Mouse (Mus musculus) CH12F3 (cell line): ENCODE results near the gene Tpk1.

Source experiments
- in situ Hi-C: fragments of 300-500 bp; cut with MboI; formaldehyde crosslinking; loops from 2 replicates; pipeline ENCODE4 v1.14.3; 2020; ENCODE audit warnings: low sequenced_read_pairs

Tpk1 gene

DNA sequence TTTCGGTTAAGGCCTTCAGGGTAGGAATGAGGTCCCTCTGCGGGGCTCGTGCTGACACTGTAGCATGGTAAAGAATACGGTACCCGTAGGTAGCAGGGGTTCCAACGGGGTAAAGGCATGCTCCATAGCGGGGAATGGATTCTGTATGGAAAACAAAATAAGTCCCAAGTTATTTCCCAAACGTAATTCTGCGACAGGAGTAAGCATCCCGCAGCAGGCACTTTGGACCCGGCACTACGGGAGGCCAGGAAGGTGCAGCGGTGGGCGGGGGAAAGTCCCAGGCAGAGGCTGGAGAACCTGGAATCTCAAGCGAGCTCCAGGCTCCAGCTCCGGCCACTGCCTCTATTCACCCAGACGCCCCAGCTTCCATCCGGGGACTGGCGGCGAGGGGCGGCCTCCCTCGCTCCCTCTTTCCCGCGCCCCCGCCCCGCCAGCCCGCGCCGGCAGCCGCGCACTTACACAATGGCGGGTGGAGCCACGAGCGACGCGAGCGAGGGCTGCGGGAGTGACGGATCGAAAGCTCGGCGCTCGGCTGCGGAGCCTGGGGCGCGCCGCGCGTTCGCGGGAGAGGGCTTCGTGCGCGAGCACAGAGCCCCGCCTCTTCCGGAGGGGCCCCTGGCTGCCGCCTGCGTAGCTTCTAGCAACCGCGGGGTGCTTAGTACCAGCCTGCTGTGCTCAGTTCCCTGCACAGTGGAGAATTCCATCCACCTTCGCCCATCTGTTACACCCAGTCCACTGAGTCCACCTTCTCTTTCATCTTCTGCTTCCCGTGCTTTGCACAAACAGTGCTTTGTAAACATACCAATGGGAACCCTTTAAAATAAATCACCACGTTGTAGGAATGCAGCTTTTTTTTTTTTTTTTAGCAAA is at the start of gene Tpk1:
Gene Tpk1 (minus strand): TSS at position 602 of the 870 bp plus-strand sequence.
- in situ Hi-C loops: no loop called here

DNA sequence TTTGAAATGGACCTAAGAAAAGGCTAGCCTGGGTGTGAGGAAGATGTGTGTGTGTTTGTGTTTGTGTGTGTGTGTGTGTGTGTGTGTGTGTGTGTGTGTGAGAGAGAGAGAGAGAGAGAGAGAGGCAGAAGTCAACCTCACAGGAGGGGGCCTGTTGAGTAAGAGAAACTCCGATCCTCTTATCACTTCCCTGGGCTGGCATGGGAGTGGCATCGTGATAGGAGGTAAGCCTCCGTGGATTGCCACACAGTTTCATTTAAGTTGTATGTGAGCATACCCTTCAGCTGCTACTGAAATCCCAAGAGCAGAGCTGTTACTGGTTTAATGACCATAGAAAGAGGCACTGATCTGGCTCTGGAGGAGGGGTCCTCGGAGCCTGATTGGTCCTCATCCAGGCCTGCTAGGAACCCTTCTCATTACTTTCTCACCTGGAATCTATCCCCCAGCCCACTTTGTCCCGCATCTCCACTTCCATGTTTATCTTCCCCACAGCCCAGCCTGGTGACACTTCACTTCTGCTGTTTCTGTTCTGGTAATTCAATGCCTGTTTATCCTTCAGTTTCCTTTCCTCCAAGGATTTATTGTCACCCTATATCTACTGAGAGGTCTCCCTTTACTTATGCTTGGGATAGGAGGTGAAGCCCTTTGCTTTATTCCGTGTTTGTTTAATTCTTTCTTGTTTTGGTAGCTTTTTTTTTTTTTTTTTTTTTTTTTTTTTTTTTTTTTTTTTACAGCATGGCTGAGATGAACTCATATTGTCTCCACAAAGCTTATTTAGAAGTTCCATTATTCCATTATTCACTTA is 36.9 kb upstream of the Tpk1 start:
- in situ Hi-C loops: no loop called here

DNA sequence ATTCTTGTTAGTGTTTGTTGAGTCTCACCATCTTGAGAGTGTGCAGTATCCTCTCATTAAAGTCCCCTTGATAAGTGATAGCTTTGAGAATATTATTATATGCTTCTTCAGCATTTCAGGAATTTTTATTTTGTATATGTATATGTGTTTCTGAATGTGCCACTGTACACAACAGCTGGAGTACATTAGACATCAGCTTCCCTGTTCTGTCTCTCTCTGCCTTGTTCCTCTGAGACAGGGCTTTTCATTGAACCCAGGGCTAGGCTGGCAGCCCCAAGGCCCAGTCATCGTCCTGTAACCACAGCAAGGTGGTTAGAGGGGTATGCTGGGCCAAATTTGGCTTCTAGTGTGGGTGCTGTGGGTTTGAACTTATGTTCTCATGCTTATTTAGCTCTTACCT is 25.8 kb upstream of the Tpk1 start:
- in situ Hi-C loops: no loop called here

DNA sequence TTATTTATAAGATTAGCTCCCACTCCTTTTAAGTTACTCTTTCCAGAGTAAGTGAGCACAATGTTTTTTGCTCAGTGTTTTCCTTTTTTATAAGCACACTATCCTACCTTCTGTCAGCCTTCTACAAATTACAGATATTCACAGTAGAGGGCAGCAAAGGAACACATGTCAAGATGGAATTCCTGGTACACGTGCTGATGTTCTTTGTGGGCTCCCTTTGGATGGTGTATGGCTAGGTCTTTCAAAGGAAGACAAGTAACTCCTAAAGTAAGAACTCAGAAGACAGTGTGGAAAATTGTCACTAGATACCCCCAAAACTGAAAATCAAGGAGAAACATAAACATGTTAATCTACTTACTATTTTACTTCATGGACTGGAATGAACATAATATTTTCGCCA is 19.9 kb upstream of the Tpk1 start:
- in situ Hi-C loops: no loop called here

DNA sequence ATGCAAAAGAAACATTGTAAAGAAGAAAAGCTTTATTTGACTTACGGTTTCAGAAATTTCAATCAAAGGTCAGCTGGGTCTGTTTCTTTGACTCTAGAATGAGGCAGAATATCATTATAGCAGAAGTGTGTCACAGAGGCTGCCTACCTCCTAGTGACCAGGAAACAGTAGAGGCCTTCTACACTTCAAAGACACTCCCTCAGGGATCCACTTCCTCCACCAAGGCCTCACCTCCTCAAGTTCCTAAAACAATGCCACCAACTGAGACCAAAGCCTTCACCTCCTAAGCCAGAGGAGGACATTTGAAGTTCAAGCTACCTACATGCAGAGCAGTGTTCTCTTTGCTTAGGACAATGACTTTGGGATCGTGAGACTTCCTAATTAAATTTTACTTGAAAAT is 16.5 kb upstream of the Tpk1 start:
- in situ Hi-C loops: no loop called here

DNA sequence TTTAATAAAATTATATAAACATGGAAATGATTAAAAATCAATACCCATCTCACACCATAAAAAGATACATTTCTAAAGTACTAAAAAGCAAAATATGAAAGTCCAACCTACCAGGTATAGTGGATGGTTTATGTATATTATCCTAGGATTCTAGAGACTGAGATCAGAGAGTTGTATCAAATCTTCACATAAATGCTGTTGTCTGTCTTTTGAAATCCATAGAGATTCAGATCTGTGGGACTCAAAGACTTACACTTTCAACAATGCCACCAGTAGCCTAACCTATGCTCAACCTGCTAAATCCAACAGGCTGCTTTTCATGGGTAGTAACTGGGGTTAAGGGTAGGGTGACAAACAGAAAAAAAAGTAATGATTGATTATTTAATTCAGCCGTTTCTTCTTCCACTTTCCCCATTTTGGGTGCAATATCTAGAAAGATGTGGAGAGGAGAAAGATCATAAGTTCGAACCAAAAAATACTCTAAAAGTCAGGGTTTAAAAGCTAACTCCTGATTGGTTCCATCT is 12.7 kb upstream of the Tpk1 start:
- in situ Hi-C loops: no loop called here

DNA sequence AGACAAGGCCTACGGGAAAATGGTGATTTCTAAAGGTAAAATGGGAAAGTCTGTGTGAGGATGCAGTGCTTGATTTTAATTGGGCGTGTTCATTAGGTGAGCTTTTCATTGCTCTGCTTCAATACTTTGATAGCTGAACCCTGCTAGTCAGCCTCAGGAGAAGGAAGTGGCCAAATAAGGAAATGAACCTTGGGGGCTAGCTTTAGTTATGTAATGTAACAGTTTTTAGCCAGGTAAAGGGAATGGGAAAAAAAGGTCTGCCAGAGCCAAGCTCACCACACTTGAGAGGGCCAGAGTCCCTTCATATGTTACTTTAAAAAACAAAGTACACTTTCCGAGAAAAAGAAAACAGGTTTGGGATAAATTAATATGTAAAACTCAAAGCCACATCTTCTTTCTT is 11.5 kb upstream of the Tpk1 start:
- in situ Hi-C loops: no loop called here

DNA sequence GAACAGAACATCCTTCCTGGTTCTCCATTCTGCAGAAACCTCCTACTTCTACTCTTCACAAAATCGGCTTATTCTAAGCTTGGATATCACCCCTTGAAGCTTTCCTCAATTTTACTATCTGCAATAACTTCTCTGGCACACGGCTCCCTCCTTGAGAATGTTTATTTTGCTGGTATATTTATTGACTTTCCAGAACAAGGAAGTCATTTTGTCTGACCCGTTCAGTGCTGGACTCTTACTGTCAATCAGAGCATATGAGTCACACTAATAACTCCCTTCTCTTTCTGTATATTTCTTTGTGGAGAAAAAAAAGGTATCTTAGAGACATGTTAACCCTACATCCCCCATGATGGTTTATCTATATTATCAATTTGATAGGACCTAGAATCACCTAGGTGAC is 10.1 kb upstream of the Tpk1 start:
- in situ Hi-C loops: no loop called here

DNA sequence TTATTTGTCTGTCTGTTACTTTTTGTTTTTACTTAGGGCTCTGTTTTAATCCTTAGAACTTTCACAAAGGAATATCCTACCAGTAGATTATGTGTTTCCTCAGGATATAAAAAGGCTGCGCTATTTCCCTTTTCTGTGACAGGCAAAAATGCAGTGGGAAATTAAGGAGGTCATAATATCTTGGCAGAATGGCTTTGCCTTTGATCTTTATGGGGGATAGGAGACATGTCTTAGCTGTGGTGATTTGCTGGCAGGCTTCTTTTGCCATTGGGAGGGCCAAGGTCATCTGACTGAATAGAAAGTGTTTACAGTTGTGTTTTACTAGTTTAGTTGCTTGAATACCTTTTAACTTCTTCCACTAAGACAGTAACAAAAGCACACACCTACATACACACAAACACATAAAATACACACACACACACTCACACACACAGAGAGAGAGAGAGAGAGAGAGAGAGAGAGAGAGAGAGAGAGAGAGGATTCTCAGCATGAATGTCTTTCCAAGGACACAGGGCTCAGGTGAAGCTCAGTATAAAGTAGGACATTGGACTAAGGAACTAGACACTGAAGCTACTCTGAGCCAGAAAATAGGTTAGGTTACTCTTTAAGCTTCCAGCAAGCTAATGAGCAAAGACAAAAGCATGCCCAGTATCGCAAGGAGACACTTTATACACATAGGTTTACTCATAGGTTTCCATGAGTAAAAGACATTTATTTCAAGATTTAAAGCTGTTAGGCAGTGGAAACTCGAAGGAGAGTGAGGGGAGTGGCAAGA is 9.1 kb upstream of the Tpk1 start:
- in situ Hi-C loops: no loop called here

DNA sequence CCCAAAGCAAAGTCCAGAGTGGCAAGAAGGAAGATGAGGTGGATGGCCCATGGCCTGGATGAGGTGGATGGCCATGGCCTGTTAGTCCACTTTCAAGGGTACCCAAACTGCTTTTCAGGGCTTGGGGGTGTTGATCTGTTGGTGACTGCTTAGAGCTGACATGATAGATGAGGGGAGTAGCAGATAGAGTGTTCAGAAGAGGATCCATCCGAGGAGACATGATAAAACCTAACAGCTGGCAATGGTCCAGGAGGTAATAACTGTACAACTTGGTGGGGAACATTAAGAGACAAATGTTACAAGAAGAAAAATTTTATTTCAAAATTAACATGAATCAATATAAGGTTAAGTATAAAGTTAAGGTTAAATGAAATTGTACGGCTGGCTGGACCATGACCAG is 4.9 kb upstream of the Tpk1 start:
- in situ Hi-C loops: no loop called here

DNA sequence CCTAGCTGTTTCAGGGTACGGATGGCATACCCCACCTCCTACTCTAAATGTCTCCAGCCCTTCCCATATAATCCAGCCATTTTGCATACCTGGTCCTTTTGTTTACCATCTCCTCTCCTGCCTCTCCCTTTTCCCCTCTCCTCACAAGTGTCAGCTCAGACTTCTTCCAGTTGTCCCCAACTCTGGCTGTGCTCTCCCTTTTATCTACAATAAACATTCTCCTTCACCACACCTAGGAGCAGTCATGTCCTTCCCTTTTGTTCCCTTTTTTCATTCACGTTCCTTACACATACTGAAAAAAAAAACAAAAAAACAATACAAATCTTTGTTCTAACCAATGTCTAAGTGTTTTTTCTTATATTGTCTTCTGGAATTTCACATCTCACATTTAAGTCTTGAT is 1.6 kb upstream of the Tpk1 start:
- in situ Hi-C loops: no loop called here

DNA sequence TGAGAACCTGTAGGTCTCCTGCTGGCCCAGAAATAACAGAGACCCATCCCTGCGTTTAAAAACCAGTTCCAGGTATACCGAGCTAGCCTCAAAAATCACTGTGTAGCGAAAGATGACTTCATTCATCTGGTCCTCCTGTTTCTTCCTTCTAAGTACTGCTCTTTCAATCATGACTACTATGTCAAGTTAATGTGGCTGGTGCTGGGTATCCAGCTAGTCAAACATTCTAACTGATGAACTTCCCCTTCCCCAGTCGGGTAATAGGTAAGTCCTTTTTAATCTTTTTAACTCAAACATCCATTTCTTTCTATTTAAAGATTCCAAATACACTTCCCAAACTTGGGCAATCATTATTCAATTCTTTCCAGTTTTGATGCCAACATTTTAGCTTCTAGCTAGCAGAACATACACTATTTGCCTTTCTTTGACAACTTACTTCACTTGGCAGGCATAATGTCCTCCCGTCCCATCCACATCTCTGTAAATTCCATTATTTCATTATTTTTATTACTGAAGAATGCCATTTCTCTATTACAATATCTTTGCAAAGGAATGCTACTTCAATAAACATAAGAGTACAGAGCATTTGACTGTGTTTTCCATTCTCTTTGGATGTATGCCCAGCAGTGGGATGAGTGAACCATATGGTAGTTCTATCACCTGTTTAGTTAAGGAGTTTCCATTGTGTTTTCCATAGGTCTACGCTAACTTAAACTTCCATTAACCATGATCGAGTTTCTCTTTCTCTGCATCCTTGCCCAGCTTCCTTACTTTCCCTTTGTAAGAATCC is 728 bp upstream of the Tpk1 start:
- in situ Hi-C loops: no loop called here

DNA sequence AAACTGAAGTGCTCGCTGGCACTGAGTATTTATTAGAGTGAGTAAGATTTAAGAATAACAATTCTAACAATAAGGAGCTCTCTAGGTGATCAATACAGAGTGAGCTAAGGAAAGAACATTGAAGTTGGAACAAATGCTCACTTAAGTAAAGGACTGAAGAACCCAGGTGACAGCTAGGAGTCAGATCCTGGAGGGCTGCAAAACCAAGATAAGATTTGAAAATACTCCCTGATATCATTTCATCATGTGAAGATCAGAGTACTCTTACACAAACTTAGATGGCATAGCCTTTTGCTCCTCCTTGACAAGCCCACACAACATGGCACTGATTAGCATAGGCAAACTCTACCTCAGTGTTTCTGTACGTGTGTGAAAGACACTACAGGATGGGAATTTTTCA is 4.3 kb downstream of the Tpk1 start:
- in situ Hi-C loops: no loop called here

DNA sequence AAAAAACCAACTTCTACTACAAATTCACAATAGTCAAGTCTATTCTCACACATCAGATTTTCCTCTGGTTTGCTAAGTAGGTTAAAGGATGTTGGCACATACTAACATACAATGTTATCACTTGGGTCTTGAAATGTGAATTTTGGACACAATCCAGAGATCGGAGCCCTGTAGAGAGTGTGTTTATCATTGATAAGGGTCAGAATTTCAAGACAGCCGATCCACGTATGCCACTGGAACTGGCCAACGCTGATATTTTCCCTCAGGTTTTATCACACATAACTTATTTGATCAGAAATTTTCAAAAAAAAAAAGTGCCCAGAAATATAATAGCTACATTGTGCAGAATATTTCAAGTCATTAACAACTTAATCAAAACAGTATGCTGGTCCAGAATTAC is 7.8 kb downstream of the Tpk1 start:
- in situ Hi-C loops: no loop called here

DNA sequence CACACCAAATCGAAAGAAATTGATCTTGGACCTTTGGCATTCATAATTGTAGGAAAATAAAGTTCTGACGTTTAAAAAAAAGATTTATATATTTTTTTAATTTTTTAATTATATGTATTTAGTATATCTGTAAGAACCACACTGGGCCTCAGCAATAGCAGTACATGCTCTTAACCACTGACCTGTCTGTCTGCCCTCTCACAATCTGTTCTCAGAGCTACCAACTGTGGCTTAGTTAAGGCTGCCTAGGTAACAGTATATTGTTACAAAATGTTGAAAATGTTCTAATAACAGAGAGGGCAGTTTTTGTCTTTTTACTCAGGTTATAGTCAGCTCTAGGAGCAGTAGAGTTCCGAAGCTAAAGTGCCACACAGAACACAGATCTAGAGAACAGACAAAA is 8.2 kb downstream of the Tpk1 start:
- in situ Hi-C loops: no loop called here

DNA sequence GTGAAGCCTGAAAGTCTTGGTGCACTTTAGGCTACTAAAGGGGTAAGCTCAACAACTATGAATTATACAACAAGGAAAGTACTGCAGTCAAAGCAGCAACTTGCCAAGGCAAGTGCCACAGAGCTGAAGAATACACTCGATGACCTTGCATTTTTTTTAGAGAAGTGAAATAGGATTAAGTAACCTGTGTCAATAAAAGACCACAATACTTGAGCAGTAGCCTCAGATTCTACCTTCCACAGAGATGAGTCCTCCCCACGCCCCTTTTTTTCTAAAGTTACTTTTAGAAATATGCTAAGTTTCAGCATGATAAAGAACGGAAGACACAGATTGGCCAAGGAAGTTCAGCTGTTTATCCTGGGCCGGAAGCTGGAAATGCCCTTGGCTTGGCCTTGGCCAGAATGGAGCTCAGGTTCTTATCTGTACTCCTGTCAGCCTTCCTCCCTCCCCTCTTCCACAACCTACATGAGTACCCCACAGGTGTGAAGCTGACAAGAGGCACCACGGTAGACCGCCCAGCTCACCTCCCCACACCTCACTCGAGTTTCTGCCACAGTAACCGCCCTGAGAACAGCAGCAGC is 11.1 kb downstream of the Tpk1 start:
- in situ Hi-C loops: no loop called here

DNA sequence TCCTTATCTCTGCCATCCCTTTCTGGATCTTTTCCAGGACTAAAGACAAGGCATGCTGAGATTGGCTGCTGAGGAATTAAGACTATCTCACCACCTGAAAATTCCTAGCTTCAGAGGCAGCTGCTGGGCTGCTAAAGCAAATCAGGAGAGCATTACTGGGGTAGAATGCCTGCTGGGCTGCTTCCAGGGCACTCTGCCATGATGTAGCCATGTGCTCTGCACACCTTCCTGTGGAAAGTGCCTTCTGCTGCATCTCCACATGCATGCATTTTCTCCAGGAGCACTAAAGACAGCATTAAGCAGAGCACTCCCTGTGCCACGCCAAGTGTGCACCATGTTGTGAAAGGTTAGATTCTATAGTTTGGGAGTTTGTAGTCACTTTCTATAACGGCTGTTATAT is 16.6 kb downstream of the Tpk1 start:
- in situ Hi-C loops: no loop called here

DNA sequence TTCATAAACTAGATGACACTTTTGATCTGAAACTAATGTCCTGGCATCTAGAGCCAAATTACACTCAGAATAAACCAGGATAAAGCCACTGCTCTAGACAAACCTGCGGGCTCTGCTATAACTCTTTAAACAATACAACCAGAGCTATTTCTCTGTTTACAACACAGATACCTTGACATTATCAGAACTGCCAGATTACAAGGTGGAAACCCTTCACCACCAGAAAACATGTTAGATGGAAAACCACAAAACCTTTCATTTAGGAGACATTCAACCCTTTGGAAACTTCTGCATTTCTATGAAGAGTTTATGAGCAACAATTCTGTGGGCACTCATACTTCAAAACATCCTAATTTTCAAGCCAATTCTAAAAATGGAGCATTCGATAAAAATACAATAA is 20.4 kb downstream of the Tpk1 start:
- in situ Hi-C loops: no loop called here

DNA sequence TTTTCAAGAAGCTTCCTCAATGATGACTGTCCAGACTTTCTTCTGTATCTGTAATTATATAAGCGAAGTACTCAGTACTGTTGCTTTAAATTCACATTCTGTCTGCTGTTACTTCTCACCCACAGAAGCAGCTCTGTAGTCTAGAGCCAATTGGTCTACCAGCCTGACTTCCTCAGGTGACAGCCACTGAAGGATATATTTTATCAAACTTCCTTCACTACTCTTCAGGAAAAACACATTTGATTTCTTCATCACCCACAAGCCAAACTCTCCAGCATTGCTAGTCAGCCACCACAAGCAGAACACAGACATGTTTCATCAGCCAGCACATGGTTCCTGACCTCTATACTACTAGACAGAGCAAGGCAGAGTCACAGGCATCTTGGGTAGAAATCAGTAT is 21.0 kb downstream of the Tpk1 start:
- in situ Hi-C loops: no loop called here

DNA sequence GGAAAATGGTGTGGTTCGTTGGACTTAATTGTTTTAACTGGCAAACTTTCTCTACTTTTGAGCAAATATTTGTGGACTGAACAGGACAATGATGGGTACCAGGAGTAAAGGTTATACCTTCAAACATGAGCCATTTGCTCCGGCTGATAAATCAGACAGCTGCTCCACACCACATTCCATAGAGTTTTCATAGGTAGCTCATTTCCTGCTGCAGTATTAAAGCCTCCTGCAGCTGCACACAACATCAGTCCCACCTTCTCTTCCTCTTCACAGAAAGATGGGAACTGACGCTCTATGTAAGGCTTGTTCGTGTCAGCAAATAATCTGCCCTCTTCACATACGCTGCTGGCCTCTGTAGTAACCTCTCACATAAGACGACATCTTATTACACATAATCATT is 22.4 kb downstream of the Tpk1 start:
- in situ Hi-C loops: no loop called here
